Mouse (Mus musculus): ENCODE results near the gene Ifit2. TPM values are rescaled to one million over a fixed set of nuclear protein-coding genes. Genes with fewer than 3 reads are reported as not detected.
"Not testable (repeated sequence)": the region's sequence is repeated elsewhere in the genome, so short reads cannot be mapped to it uniquely, and the experiment has no call there.

Gene Ifit2
- total RNA-seq, 4 experiments from 2014 or later, result 3.2 to 4.4 (median 3.7) TPM

DNA sequence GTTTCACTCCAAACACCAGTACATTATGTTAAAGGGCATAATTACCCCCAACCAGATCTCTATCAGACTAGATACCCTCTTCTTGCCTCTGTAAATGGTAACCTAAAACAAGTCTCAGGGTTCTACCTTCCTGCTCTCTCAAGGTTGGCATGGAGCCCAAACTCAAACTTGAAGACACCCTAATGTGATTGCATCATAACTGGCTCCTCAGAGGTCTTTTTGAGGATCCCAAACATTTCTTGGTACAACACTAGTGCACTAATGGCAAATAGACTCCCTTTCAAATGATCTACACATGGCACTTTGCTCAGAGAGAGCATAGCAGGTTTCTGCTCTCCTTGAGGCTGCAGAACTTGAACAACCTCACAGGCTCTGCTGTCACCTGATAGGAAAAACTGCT is 46.3 kb downstream of the Ifit2 start:
- DNase-seq (ENCODE audit: low spot score), result no peak

DNA sequence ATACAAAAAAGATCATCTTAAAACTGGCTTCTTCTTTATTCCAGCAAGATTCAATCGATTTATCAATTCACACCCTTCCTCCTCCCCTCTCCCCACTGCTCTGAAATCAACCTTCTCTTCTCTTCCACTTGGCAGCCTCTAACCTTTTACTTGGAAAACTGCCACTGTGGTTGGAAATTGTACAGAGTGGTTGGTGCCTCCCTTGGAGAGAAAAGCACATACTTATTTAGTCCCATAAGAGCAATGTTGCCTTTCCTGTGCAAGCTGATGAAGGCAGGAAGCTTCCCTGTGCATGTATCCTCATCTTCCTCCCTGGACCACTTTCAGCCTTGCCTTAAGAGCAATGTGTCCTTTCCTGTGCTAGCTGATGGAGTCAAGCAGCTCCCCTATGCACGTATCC is 47.8 kb downstream of the Ifit2 start:
- DNase-seq (ENCODE audit: low spot score), result peak; percentile 81

DNA sequence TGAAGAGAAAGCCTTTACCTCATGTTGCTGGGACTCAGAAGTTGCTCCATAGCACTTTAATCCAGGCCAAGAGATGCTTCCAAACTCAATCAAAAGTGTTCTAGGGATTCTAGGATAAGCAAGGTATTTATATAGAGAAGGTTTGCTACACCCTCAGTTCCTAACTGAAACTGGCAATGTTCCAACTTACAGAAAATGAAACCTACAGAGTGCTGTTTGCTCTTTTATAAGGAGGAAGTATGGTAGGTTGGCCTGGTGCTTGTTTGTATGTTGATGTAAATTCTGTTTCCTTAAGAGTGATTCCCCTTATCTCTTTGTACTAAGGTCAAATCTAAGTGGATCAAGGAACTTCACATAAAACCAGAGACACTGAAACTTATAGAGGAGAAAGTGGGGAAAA is 48.8 kb downstream of the Ifit2 start:
- not testable (repeated sequence) for DNase-seq (ENCODE audit: low spot score)

DNA sequence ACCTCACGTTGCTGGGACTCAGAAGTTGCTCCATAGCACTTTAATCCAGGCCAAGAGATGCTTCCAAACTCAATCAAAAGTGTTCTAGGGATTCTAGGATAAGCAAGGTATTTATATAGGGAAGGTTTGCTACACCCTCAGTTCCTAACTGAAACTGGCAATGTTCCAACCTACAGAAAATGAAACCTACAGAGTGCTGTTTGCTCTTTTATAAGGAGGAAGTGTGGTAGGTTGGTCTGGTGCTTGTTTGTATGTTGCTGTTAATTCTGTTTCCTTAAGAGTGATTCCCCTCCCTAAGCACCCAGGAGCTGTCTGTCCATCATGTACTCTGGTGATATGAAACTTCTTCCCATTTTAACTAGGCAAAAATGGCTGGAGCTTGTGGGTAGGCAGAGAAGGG is 51.4 kb downstream of the Ifit2 start, which contains the start of gene Ifit1bl1:
Gene Ifit1bl1 (minus strand): TSS at position 69 of the 400 bp plus-strand sequence.
- DNase-seq (ENCODE audit: low spot score), result not testable (repeated sequence)

DNA sequence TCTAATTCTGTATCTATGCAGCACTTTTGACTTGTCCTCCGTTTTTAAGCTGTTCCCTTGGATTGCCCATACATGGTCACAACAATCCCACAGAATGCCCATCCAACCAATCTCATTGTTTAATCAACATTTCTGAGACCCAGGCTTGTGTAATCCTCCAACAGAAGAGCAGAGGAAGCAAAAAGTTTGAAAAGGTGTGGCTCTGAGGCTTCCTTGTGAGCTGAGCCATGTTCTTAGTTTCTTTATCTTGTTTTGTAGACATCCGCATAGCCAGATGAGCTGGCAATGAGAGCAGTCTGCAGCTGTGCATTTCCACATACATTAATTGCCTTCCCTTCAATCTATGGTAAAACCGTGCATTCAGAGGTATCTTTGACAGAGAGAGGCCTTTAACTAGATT is 55.0 kb downstream of the Ifit2 start:
- no peak for DNase-seq (ENCODE audit: low spot score)

DNA sequence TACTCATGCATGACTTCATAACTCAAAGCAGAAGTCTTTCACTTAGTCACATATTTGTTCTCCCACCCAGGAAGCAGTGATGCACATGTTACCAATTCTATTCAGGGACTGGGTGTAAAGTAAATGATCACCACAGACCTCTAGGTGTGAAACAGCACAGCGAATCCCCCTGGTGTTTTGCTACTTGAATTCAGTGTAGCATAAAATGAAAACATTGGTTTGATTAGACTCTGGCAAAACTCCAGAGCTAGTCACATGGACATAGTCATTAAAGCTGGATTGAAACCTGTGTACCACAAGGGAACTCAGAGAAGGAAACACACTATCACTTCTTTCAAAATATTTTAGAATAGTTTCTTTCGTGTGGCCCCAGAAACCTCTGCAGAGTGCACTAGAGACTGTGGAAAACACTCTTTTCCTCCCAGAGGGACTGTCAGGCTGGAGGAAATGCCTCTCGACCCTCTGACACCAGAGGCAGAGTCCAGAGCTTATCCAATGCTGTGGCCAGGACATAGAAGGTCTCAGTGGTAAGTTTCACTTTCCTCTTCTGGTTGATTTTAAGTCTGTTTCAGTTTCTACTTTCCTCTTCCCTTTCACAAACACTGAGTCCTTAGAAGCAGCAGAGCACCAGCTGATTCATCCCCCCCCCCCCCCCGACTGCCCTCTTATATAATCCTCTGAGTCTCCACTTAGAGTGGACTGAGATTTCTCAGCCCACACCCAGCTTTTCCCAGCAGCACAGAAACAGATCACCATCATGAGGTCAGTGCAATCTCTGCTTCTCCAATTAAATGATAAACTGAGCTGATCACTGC is 57.0 kb downstream of the Ifit2 start, which contains the start of gene Ifit3b:
Gene Ifit3b (plus strand): TSS at position 734 of the 815 bp plus-strand sequence.
- DNase-seq (ENCODE audit: low spot score), result peak; percentile 71

DNA sequence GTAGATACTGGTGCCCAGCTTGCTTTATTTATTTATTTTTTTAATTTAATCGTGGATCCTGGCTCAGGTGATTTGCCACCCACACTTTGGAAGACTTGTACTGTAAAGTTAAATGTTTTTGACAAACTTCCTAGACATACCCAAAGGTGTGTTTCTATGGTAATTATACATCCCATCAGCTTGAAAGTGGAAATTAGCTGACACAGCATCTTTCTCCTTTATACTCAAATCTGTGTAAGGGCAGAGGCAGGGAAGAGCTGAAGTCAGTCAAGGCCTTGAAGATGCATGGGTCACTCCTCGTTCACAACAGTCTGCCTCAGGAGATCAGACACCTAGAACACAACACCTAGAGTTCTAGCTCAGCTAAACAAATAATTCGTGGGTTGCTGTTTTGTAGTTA is 59.6 kb downstream of the Ifit2 start:
- DNase-seq (ENCODE audit: low spot score), result not testable (repeated sequence)

DNA sequence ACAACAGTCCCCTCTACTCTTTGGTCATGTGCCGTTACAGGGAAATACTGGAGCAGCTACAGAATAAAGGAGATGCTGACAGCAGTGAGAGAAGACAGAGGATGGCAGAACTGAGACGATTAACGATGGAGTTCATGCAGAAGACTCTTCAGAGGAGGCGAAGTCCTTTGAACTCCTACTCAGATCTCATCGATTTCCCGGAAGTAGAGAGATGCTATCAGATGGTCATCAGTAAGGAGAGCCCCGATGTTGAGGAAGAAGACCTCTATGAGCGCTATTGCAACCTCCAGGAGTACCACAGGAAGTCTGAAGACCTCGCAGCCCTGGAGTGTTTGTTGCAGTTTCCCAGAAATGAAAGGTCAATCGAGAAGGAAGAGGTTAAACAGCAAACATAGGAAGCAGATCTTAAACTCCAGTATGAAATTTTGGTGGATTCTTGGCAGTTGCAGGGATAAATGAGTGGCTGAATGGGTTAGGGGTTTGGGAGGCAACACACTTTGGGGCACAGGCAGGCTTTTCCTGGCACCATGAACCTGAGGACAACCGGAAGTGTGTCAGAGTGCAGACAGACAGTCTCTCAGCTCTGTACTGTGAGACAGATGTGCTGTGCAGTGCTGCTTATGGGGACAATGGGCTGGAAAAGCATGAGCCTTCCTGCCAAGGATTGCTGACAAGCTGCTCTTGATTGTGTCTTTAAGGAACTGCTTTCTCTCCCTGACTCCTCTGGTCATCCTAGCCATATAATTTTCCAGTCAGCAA is 61.9 kb downstream of the Ifit2 start:
- DNase-seq (ENCODE audit: low spot score), result not testable (repeated sequence)

DNA sequence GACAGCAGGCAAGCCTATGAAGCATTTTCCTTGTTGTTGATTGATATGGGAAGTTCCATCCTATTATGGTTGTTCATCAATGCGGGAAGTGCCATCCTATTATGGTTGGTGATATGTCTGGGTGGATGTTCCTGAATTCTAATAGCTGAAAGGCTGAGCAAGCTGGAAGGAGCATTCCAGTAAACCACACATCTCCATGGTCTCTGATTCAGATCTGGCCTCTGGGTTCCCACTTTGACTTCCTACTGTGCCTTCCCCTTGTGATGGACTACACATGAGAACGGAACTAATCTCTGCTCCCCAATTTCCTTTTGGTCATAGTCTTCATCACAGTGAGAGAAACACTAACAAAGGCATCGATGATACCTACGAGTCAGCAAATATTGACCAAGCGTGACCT is 70.4 kb downstream of the Ifit2 start:
- DNase-seq (ENCODE audit: low spot score), result no peak

DNA sequence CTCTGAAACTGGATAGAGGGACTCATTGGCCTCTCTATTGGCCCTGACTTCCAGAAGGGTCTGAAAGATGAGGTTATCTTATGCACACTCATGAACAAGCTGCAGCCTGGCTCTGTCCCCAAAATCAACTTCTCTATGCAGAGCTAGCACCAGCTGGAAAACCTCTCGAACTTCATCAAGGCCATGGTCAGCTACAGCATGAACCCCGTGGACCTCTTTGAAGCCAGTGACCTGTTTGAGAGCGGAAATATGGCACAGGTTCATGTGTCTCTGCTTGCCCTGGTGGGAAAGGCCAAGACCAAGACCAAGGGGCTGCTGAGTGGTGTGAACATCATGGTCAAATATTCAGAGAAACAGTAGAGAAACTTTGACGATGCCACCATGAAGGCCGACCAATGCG is 73.3 kb downstream of the Ifit2 start:
- no peak for DNase-seq (ENCODE audit: low spot score)

DNA sequence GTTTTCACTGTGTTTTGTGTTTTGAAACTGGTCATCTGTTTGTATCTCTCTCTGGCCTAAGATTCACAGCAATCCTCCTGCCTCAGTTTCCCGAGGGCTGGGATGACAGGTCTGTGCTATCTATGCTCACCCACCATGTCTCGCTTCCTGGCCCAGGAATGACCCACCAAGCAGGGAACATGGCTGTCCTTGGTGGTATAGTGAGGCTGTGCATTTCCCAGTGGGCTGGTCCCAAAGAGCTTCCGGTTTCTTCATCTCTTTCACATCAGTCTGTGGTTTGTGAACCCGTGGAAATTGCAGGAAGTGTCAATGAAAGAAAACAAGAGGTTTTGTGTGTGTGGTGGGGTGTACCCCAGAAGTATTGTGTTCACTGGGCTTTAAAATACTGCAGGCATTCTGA is 74.2 kb downstream of the Ifit2 start:
- DNase-seq (ENCODE audit: low spot score), result no peak

Other genes starting within 250 kb of the Ifit2 start
- under 1 TPM in 3 of 4 experiments, not detected in 1; 0.44 to 0.69 (median 0.44) TPM for gene Ch25h, start 75.5 kb upstream of the Ifit2 start, total RNA-seq (2022)
- 10 to 100 TPM; 22.6 to 27.5 (median 24.7) TPM for gene Lipa, start 23.2 kb upstream of the Ifit2 start, total RNA-seq (2022)
- 1 to 10 TPM; 1.8 to 4.4 (median 3.9) TPM for gene Ifit3, start 32.8 kb downstream of the Ifit2 start, total RNA-seq (2022)
- 1 to 10 TPM; 1.4 to 3.8 (median 2.1) TPM for gene Ifit1bl1, start 51.3 kb downstream of the Ifit2 start, total RNA-seq (2022)
- 1 to 10 TPM; 1.4 to 1.8 (median 1.5) TPM for gene Ifit3b, start 57.3 kb downstream of the Ifit2 start, total RNA-seq (2022)
- 1 to 10 TPM; 1.2 to 2.1 (median 1.8) TPM for gene Ifit1bl2, start 90.0 kb downstream of the Ifit2 start, total RNA-seq (2022)
- 1 to 10 TPM in 2 of 4 experiments, under 1 TPM in 2; 0.90 to 1.3 (median 1.0) TPM for gene Ifit1, start 90.2 kb downstream of the Ifit2 start, total RNA-seq (2022)
- gene Slc16a12, start 196.6 kb downstream of the Ifit2 start, total RNA-seq (2022), result 1 to 10 TPM; 1.2 to 3.3 (median 2.1) TPM